Mouse (Mus musculus) ovary, postnatal 10 days (tissue): ENCODE measurements around the gene Siae.

Experiments
- DNase-seq: peaks from one replicate; pipeline ENCODE4 v3.0.0; 2022; ENCODE audit warnings: low spot score

Gene Siae

DNA sequence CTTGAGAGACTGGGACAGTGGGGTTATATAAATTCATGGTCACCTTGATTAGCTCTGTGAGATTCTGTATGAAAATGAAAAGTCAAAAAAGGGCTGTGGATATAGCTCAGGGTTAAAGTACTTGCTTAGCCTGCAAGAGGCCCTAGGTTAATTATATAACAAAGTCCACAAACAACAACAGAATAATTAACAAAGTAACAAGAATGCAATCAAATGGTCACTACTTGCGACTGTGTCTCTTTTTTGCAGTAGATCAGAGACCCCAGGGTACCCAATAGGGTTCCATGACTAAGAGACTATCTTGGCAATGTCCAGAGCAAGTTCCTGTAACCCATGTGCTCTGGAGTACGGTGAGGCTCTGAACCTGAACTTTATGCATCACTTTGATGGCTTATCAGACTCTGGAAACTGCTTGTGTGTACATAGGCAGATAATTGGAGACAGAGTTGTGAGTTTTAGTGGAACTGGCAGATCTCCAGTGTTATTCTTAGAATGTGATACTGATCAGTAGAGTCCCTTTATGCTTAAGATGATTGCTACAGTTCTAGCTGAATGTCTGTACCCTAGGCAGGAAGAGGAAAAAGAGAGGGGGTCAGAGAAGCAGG lies 13.8 kb downstream of the Siae start:
- DNase-seq, result no peak

DNA sequence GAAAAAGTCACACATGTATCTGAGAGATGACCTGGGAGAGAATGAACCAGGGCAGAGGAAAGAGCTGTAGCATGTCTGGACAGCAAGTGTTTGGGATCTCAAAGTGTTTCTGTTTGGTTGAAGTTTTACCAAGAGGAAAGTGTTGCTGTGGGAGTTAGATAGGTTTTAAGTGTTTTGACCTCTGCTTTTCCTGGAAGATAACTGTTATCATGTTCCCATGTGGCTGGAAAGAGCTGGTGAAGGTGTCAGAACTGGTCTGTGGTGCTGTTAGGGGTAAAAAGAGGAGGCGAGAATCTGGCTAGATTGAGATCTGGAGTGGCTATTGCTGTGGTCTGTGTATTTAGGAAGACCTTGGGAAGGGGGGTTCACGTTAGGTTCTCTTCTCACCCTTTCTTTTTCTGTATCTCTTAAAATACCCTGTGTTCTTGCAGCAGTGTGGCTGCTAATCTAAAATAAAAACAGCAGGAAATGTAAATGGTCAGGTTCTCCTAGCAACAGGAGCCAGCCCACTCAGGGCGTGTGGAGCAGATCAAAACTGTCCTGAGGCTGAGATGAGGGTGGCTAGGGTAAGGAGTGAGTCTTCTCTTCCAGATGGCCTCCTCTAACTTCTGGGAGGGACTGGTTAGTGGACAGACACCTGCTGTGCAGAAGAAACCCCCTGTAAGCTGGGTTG lies 16.8 kb downstream of the Siae start:
- DNase-seq, result no peak

DNA sequence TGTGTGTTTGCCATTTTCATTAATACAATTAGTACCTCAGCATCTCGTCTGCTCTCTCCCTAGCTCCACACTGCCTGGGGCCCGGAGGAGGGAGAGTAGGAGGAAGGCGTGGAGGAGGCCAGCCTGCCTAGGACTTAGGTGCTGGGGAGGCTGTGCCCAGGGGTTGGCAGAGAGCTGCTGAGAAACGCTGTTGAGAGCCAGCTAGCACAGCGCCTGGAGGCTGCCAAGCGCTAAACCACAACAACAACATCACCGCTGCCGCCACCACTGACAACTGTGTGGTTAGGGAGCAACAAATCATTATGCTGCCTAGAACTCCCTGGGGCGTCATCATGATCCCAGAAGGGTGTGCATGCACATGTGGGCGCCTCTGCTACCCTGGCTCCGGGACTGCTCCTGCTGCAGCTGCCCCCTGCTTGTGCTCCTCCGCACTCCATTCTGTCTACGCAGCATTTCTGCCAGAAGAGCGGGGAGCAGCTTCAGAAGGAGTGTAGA lies 21.0 kb downstream of the Siae start:
- no peak for DNase-seq

DNA sequence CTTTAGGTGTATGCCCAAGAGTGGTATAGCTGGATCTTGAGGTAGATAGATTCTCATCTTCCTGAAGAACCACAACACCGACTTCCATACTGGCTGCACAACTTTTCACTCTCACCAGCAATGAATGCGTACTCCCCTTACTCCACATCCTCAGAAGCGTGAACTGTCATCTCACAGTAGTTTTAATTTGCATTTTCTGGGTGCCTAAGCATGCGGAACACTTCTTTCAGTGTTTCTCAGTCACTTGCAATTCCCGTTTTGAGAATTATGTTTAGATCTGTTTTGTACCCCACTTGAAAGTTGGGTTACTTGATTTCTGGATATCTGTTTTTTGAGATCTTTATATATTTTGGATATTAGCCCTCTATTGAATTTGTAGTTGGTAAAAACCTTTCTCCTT lies 28.1 kb downstream of the Siae start:
- no peak for DNase-seq

DNA sequence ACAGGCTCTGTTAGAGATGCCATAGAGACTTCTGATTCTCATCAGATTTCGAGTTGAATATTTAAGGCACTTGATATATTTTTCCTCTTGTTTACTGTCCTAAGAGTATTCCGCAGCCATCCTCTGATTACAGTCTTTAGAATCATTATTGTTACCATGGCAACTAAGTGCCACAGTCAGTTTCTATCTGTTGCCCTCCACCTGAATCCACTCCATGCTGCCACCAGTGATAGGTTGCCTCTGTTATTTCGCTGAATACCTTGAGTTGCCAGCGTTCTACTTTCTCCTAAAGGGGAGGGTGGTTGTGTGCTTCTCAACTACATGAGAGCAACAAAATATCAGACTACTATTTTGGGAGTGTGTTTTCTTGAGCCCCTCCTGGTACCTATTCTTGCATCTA lies 31.2 kb downstream of the Siae start:
- DNase-seq, result no peak

DNA sequence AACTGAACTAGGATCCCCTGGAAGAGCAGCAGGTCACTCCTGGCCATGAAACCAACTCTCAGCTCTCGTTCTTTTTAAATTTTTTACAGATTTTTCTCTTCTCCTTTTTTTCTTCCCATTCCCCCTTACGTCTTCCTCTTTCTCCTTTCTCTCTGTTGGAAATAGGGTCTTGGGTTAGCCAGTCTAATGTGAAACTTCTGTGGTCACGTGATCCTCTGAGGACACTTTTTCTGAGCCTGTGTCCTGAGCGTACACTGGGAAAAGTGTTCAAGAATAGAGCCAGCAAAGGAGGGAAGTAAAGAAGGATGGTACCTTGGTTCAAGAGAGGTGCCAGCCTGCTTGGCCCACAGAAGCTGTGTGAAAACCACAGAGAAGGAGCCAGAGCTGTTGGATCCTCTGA lies 34.9 kb downstream of the Siae start:
- no peak for DNase-seq

DNA sequence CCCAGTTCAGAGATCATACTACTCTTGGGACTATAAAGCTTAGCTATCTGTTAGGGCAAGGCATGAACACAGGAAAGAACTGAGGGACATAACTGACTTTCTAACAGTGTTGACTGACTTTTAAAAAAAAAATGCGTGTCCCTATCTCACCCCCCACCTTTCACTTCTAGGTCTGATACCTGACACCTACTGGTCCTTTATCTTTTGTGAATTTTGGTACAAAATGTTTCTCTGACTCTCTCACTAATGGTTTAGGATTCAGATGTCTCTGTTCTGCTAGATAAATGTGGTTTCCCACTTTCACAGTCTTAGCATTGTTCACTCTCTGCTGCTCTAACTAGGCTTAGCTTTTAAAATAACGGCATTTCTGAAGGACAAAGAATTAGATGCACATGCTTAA lies 36.5 kb downstream of the Siae start:
- no peak for DNase-seq

DNA sequence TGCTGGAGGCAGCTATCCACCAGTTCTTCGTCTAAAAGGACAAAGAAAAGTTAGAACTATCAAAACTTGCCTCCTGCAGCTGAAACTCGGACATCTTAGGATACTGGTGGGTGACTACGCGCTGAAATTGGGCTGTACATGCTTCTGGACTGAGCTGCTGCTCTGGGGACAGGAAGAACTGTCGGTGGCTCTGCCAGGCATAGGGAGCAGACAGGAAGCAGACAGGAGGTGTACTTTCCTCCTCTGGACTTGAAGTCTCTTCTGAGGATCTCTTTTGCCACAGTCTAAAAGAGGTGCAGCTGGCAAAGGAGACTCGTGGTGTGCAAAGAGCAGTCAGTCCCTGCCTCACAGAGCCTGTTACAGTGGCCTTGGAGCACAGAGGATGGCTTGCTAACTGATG lies 37.1 kb downstream of the Siae start:
- no peak for DNase-seq

DNA sequence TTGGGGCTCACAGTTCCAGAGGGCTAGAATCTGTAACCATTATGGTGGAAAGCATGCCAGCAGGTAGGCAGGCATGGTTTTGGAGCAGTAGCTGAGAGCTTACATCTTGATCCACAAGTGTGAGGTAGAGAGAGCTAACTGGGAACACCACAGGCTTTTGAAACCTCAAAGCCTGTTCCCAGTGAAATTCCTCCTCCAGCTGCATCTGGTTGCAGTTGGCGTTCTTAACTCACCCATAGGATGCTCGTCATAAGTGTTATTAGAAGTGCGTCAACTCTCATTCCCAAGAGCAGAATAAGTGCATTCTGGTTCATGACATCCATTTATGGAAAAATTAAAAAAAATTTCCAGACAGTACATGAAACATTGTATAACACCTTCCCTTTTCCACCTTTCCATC lies 38.2 kb downstream of the Siae start:
- DNase-seq, result no peak

DNA sequence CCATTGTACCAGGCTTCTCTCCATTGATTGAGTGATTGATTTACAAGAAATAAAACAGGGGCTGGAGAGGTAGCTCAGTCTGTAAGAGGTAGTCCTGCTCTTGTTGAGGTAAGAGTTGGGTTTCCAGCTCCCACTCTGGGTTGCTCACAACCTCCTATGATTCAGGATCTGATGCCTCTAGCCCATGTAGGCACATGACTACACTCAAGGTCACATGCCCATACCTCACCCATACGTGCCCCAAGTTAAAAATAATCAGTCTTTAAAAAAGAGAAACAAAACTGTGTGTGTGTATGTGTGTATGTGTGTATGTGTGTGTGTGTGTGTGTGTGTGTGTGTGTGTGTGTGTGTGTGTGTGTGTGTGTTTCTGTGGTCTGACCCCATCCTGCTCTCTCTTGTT lies 40.1 kb downstream of the Siae start:
- no peak for DNase-seq

DNA sequence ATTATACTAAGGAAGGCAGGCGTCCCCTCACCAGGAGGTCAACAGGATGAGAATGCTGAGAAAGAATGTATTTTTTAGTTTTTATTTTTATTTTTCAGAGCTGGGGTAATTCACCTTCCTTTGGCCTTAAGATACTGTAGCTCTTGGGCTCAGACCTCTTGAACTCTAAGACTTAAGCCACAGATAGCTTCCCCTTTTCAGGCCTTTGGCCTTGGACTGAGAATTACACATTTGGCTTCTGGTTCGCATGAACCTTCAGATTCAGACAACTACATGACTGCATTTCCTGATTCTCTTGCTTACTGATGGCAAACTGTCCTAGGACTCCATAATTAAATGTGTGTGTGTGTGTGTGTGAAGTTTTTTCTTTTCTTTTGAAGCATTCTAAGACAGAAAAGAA lies 43.1 kb downstream of the Siae start:
- no peak for DNase-seq

DNA sequence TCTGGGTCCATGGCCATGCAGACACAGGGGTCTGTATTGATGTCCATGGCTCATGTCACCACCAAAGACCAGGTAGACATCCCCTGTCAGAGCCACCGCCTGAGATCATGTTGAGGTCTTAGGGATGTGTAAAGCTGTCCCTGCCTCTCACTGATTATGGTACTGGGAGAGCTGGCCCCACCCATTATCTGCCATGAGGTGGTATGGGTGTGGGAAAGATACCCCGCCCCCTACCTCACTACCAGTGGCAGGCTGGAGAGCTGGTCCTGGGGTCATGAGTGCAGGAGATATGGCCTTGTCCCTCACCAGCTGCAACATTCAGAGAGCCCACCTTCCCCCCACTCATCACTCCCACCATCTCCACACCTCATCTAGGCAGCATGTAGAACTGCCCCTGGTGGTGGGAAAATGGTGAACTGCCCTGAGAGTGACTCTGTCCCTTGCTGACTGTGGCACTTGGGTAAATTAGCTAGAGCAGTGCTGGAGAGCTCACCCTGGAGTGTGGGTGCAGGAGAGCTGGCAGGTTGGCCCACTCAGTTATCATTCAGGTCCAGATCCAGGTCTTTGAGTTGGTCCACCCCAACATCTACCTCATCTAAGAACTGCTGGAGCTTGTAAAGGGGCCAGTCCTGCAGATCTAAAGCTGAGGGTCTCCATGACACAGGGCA lies 45.2 kb downstream of the Siae start:
- DNase-seq, result no peak

DNA sequence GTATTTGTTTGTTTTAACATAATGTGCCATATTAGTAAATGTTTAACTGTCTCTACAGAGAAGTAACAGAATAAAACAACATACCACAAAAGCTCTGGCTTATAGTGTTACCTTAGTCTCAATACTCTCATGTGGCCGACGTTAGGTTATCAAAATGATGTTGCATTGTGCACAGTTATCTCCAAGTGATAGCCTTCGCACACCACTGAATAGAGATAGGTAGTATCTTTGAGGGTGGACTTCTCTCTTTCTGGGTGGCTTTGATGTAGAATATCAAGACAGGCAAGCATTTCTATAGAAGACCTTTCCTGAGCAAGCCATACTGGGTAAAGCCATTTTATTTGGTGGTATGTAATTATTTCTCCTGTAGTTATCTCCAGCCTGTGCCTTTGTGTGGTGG lies 49.6 kb downstream of the Siae start:
- no peak for DNase-seq

DNA sequence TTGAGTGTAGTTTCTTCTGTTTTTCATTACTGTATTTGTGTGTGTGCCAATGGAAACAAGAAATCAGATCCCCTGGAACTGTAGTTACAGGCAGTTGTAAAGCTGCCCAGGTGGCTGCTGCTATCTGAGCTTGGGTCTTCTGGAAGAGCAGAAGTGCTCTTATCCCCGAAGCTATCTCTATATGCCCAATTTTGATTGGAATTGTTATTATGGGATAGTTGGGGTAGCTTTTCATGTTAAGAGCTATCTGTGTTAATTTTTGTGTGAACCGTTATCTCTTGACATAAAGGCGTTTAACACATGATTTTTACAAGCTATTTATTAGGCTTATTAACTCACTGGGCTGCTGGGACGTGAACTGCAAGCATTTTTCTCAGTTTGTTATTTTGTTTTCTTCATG lies 54.1 kb downstream of the Siae start:
- DNase-seq, result no peak

DNA sequence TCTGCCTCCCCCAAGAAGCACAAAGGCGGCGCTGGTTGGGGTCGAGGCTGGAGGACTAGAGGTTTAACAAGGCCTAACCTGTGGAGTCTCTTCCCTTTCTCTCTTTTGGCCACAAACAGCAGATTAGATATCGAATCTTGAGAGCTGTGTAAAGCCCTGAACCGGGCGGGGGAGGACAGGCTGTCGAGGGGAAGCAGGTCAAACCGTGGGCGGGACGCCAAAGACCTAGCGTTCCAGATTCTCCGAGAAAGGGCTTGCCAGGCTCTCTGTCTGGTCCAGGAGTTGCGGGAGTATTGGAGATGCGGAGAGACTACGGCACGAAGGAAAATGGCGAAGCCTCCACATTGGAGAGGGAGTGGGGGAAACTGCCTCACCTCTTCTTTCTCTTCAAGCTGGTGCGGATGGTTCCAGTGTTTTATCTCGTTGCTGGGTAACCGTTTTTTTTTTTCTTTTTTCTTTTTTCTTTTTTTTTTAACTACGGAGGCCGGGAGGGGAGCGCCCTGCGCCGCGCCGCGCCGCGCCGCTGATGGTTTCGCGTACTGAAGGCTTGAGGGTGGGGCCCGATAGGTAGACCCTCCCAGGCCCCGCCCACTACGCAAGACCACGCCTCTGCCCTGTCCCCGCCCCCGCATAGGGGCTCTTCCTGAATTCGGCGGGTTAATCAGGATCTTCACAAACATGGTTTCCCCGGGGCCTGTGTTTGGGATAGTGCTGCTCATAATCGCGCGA lies 57.8 kb downstream of the Siae start, which contains the start of gene Spa17:
Spa17 (minus strand) TSS at position 541 of the 729 bp plus-strand sequence.
- peak; percentile 75 for DNase-seq

DNA sequence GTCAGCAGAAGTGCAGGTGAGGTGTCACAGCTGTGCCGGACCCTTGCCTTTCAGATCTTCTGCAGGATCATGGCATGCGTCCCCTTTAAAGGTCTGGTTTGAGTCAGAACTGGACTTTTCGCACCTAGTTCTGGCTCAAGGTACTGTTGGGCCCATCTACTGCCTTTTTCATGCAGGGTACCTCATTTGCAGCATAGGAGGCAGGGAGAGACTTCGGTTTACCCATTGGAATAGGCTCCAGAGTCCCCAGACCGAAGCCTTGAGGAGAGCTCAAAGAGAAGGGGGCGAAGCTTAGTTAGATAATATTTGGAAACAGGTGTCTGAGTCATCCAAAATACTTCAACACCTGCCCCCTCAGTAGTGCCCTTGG lies 58.4 kb downstream of the Siae start:
- DNase-seq, result no peak

DNA sequence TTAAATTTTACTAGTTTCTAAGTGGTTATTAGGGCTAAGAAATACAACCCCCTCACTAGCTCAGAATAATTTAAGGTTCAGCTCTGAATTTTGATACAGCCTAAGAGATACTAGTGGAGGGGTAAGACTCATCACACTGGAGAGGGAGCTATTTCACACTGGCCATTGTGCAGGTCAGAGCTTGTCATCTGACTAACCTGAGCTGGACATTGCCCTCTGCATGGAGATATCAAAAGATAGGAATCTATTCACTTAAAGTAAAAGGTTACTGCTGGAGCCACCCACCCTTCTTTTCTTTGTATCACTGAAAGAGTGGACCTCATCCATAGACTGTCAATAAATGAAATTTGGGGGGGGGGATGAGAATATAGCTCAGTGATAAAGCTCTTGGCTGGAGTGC lies 58.8 kb downstream of the Siae start:
- no peak for DNase-seq

DNA sequence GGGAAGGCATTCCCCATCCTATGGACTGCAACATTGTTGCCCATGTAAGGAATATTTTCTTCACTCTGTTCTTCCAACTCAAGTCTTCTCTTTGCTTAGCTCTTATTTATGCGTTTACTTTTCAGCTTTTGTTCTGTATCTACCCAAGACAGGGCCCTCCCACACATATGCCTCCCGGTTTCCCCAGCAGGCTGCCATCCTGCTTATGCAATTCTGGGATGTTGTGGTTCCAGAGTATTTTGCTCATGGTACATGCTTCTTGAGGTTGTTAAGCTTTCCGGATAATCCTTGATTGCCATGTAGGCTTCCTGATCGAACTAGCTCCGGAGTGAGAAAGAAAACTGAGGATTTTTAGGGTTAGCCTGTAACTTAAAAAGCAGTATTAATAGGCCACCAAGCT lies 59.7 kb downstream of the Siae start:
- DNase-seq, result no peak

DNA sequence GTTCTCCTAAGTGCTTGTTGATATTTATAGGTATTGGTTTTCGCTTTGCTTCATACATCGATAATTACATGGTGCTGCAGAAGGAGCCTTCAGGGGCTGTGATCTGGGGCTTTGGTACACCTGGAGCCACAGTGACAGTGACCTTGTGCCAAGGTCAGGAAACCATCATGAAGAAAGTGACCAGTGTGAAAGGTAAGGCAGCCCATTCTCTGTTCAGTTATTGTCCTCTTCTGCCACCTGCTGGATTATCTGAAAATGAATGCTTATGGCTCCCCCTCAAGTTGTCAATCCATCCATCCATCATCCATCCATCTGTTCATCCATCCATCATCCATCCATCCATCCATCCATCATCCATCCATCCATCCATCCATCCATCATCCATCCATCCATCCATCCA lies 61.3 kb downstream of the Siae start:
- no peak for DNase-seq

DNA sequence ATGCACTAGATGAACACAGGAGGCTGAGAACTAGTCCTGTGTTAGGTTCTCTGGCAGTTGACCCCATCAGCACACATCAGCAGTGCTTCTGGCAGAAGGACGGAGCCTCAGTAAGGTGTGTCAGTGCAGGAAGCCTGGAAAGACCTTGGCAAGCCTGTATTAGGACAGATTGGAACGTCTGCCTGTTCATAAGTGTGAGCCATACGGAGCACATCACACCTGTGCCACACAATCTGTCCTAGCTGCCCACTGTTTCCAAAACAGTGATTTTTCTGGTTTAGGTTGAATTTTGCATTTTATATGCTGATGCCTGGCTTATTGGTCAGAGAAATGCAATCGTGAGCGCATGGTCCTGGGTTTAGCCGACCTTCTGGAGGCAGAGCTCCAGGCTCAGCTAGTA lies 65.8 kb downstream of the Siae start:
- no peak for DNase-seq

DNA sequence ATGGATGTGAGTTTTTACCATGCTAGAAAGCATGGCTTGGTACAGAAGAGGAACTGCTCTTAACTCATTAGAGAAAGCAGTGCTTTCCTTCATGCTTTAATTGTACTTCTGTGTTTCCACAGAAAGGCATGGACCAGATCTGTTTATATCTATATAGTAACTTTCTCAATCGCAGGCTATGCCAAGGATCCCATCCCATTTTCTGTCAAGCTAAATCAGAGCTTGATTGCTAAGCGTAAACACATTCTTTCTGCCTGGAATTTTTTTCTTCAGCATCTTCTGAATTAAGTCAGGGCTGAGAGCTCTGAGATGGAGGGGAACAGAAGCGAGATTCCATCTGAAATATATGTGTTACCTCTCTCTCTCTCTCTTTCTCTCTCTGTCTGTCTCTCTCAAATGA lies 68.5 kb downstream of the Siae start:
- DNase-seq, result no peak

DNA sequence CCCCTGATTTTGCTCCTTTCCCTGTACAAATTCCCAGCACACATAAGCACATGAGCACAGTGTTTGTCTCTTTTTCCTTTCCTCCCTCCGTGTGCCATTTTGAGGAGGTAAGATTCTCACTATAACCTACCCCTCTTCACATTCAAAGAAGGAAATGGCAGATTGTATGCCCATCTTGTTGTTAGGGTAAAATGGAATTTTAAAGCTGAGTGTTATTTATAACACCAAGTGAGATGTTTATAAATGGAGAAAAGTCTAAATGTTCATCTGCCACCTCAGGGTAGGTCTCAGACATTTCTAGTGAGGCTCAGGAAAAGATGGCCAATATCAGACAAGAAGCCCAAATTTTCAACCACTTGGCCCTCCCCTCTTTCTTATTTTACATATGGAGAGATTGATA lies 69.0 kb downstream of the Siae start:
- no peak for DNase-seq

DNA sequence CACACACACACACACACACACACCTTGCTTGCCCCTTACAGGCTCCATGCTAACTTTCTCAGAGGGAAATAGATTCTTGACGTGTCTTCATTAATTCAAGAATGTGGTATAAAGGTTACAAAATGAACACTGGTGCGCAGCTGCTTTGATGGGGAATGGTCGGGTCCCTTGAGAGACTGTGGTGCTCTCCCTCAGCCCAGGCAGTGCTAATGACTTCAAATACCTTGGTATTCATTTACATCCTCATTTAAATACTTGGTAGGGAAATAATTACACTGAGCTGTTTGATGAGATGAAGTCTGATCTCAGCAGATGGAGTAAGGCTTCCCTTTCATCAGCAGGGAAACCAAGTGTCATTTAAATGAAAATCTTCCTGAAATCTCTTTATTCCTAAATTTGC lies 69.6 kb downstream of the Siae start:
- DNase-seq, result no peak
